Mouse (Mus musculus): Measurements from ENCODE around the gene Usp12. TPM values are rescaled to one million over a fixed set of nuclear protein-coding genes. Genes with fewer than 3 reads are reported as not detected.
A peak's percentile ranks its signal among the peaks of the same experiment; 100 is the strongest.

Gene Usp12
- polyA plus RNA-seq (2015; fragmentation: Nextera tagmentation; extraction: Ambion mirVana): 16.9 and 17.5 TPM in 2 replicates

DNA sequence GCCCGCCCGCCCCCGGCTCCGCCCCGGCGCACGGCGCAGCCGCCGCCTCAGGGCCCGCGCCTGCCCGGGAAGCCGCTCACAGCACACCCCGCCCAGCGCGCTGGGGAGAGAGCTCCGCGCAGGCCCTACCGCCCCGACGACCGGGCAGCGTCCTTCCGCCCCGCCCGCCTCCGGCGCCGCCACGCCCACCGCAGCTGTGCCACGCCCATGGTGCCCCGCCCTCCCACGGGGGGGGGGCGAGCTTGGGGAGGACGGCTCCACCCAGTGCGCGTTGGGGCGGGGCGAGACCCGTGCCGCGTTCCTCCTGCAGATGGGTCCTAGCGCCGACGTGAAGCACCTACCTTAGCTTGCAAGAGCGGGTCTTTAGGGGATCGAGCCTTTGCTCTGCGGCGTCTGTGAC, at the start of gene Usp12:
Usp12 (minus strand) TSS at position 154 of the 400 bp plus-strand sequence.
- Histone ChIP-seq H3K9ac (replicated peaks; ENCODE audit: low read depth, low read length) (peak within 1 kb of the TSS; percentile 92), H3K9me3 (ENCODE audit: control insufficient read depth, low read length) (no peaks in the 10 kb centered on the region), H3K27ac (ENCODE audit: low read length) (peak within 1 kb of the TSS; percentile 86), H3K4me1 (replicated peaks; ENCODE audit: control insufficient read depth, insufficient read depth, low read length) (peaks cover 28% of the 10 kb centered on the region), H3K27me3 (replicated peaks; ENCODE audit: control insufficient read depth, insufficient read depth, low read length) (no peaks in the 10 kb centered on the region), H3K4me2 (ENCODE audit: low read length) (peak within 1 kb of the TSS; percentile 75), H3K4me3 (replicated peaks; ENCODE audit: low read length) (peak within 1 kb of the TSS; percentile 96), H3K36me3 (ENCODE audit: control insufficient read depth, insufficient read depth) (no peaks in the 10 kb centered on the region)
- WGBS: under 1% methylated on average over 31 of the region's 51 CpGs
- ATAC-seq: peak; percentile 97

DNA sequence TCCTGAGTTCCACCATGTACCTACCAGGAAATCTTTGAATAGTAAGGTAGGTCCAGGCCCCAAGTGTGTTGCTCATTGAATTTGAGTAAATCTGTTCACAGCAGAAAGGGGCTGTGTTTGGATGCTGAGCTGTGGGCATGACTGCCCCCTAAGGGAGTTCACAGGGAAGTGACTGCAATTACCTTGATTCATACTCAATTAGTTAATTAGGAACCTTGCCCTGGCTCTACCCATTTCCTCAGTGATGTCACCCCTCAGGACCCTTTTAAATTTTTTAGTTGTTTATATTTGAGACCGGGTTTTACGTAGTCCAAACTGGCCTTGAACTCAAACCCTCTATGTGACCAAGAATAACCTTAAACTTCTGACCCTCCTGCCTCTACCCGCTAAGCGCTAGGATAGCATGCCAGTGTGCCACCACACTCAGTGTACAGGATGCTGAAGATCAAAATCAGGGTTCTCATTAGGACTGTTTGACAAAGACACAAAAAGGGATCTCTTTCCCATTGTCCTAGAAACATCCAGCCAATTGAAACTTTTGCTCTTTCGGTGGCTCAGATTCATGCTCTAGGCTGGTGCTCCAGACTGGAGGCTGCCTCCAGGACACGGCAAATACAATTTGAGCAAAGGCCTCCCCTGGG, 49.6 kb upstream of the Usp12 start:
- H3K9me3 ChIP-seq (ENCODE audit: control insufficient read depth, low read length): no peaks in the 10 kb centered on the region
- H3K9ac ChIP-seq (replicated peaks; ENCODE audit: low read depth, low read length): peak overlapping the region; percentile 77
- H3K4me2 ChIP-seq (ENCODE audit: low read length): peak overlapping the region; percentile 98
- WGBS: 5% methylated on average over 6 of the region's 6 CpGs
- ATAC-seq: peak; percentile 54
- peaks cover 9% of the 10 kb centered on the region for H3K4me1 ChIP-seq (replicated peaks; ENCODE audit: control insufficient read depth, insufficient read depth, low read length)
- H3K36me3 ChIP-seq (ENCODE audit: control insufficient read depth, insufficient read depth): no peaks in the 10 kb centered on the region
- H3K27ac ChIP-seq (ENCODE audit: low read length): peak overlapping the region; percentile 64; the same call in 1 of the 2 replicates
- H3K27me3 ChIP-seq (replicated peaks; ENCODE audit: control insufficient read depth, insufficient read depth, low read length): no peaks in the 10 kb centered on the region
- H3K4me3 ChIP-seq (replicated peaks; ENCODE audit: low read length): peak overlapping the region; percentile 77

DNA sequence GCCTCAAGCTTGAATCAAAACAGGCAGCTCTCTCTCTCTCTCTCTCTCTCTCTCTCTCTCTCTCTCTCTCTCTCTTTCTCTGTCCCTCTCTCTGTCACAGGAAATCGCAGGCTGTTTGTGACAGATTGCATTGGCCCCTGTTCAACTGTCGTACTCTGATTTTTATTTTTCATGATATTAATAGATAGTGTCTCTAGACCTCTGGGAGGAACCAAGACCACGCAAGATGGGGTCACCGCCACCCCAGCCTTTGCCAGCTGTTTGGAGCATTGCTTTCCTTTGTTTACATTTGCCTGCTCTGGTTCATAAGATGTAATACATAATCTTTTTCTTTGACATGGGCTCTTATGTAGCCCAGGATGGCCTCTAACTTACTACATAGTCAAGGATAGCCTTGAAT, 47.2 kb upstream of the Usp12 start:
- Histone ChIP-seq H3K4me3 (replicated peaks; ENCODE audit: low read length) (no peak overlapping the region), H3K27ac (ENCODE audit: low read length) (no peak overlapping the region), H3K4me1 (replicated peaks; ENCODE audit: control insufficient read depth, insufficient read depth, low read length) (peaks cover 9% of the 10 kb centered on the region), H3K27me3 (replicated peaks; ENCODE audit: control insufficient read depth, insufficient read depth, low read length) (no peaks in the 10 kb centered on the region), H3K9ac (replicated peaks; ENCODE audit: low read depth, low read length) (no peak overlapping the region), H3K36me3 (ENCODE audit: control insufficient read depth, insufficient read depth) (peaks cover 3% of the 10 kb centered on the region), H3K4me2 (ENCODE audit: low read length) (no peak overlapping the region), H3K9me3 (ENCODE audit: control insufficient read depth, low read length) (no peaks in the 10 kb centered on the region)
- WGBS: 89% methylated on average over 4 of the region's 4 CpGs
- no peak for ATAC-seq

DNA sequence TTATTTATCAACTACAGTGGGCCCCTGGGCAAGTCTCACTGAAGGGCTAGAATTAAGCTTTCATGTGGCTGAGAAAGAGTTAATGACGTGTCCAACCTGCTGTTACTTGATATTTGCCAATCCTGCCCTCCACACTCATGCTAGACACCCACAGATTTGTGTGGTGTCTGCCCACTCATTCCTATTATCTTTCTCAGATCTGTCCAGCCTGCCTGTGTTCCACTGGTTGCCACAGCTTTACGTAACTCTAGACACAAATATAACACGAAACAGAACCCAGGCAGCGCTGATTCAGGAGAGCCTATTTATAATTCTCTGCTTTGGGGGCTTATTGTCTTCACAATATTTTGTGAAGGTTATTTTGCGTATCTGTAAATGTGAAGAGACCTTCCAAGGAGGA, 46.5 kb upstream of the Usp12 start:
- Histone ChIP-seq H3K4me3 (replicated peaks; ENCODE audit: low read length) (no peak overlapping the region), H3K4me2 (ENCODE audit: low read length) (no peak overlapping the region), H3K36me3 (ENCODE audit: control insufficient read depth, insufficient read depth) (peaks cover 10% of the 10 kb centered on the region), H3K9ac (replicated peaks; ENCODE audit: low read depth, low read length) (no peak overlapping the region), H3K27ac (ENCODE audit: low read length) (no peak overlapping the region), H3K4me1 (replicated peaks; ENCODE audit: control insufficient read depth, insufficient read depth, low read length) (peaks cover 9% of the 10 kb centered on the region), H3K27me3 (replicated peaks; ENCODE audit: control insufficient read depth, insufficient read depth, low read length) (no peaks in the 10 kb centered on the region), H3K9me3 (ENCODE audit: control insufficient read depth, low read length) (no peaks in the 10 kb centered on the region)
- no peak for ATAC-seq
- 92% methylated on average over 5 of the region's 5 CpGs for WGBS

DNA sequence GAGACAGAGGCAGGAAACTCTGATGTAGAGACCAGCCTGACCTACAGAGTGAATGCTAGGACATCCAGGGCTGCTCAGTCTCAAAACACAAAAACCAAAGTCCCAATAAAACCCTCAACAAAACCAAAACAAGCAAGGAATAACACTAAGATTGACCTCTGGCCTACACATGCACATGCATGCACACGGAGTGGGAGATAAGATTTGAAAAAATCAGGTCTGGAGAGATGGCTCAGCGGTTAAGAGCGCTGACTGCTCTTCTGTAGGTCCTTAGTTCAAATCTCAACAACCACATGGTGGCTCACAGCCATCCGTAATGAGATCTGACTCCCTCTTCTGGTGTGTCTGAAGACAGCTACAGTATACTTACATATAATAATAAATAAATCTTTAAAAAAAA, 45.6 kb upstream of the Usp12 start:
- H3K27me3 ChIP-seq (replicated peaks; ENCODE audit: control insufficient read depth, insufficient read depth, low read length): no peaks in the 10 kb centered on the region
- 0 out of 2 replicates have a peak, but pooled peaks cover 3% of the 10 kb centered on the region for H3K4me1 ChIP-seq (replicated peaks; ENCODE audit: control insufficient read depth, insufficient read depth, low read length)
- no peak overlapping the region for H3K9ac ChIP-seq (replicated peaks; ENCODE audit: low read depth, low read length)
- H3K4me3 ChIP-seq (replicated peaks; ENCODE audit: low read length): no peak overlapping the region
- no peak for ATAC-seq
- peaks cover 14% of the 10 kb centered on the region for H3K36me3 ChIP-seq (ENCODE audit: control insufficient read depth, insufficient read depth)
- WGBS: 88% methylated on average over 4 of the region's 4 CpGs
- H3K27ac ChIP-seq (ENCODE audit: low read length): no peak overlapping the region
- no peak overlapping the region for H3K4me2 ChIP-seq (ENCODE audit: low read length)
- H3K9me3 ChIP-seq (ENCODE audit: control insufficient read depth, low read length): no peaks in the 10 kb centered on the region

DNA sequence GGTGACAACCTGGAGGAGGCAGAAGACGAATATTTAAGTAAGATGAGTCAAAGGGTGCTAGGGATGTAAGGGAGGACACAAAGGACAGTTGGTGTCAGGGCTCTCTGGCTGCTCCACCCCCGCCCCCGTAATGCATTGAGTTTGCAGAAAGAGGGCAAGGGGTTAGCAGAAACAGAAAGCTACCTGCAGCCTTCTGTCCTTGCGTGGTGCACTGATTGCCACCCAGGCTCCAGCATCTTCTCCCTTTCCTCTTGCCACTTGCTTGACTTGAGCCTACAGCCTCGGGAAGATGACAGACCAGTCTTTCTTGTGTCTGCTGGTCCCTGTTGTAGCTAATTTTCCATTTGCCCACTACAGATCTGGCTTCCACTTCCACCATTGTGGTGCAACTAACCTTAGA, 45.0 kb upstream of the Usp12 start:
- H3K9ac ChIP-seq (replicated peaks; ENCODE audit: low read depth, low read length): no peak overlapping the region
- peaks cover 3% of the 10 kb centered on the region; the same call in 1 of the 2 replicates for H3K4me1 ChIP-seq (replicated peaks; ENCODE audit: control insufficient read depth, insufficient read depth, low read length)
- H3K4me2 ChIP-seq (ENCODE audit: low read length): no peak overlapping the region
- no peak overlapping the region for H3K4me3 ChIP-seq (replicated peaks; ENCODE audit: low read length)
- H3K9me3 ChIP-seq (ENCODE audit: control insufficient read depth, low read length): no peaks in the 10 kb centered on the region
- 62% methylated on average over 5 of the region's 5 CpGs for WGBS
- no peak overlapping the region for H3K27ac ChIP-seq (ENCODE audit: low read length)
- ATAC-seq: no peak
- peaks cover 20% of the 10 kb centered on the region for H3K36me3 ChIP-seq (ENCODE audit: control insufficient read depth, insufficient read depth)
- H3K27me3 ChIP-seq (replicated peaks; ENCODE audit: control insufficient read depth, insufficient read depth, low read length): no peaks in the 10 kb centered on the region

DNA sequence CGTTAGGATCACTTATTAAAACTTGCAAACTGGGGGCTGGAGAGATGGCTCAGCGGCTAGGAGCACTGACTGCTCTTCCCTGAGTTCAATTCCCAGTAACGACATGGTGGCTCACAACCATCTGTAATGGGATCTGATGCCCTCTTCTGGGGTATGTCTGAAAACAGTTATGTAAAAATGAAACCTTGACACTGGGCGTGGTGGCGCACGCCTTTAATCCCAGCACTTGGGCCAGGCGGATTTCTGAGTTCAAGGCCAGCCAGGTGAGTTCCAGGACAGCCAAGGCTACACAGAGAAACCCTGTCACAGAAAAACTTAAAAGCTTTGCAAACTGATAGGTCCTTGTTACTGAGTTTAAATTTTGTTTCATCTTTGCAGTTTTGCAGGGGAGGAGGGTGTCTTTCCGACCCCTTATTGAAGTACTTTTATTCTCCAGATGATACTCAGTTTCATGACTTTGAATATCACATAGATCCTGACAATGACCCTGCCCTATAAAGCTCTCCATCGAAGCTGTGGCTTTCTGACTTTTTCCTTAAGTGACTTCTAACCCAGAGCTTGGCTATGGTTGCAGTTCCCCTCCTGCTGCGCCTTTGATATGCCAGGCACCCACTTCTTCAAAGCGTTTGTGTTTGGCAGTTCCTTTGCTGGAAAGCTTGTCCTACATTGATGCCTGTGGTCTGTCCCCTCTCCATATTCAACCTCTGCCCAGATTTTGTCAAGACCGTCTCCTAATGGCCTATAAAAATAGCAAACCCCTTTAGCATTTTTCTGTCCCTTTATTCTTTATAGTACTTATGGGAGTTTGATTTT, 44.2 kb upstream of the Usp12 start:
- Histone ChIP-seq H3K9me3 (ENCODE audit: control insufficient read depth, low read length) (no peaks in the 10 kb centered on the region), H3K36me3 (ENCODE audit: control insufficient read depth, insufficient read depth) (peaks cover 21% of the 10 kb centered on the region), H3K27me3 (replicated peaks; ENCODE audit: control insufficient read depth, insufficient read depth, low read length) (no peaks in the 10 kb centered on the region), H3K4me1 (replicated peaks; ENCODE audit: control insufficient read depth, insufficient read depth, low read length) (peaks cover 6% of the 10 kb centered on the region), H3K9ac (replicated peaks; ENCODE audit: low read depth, low read length) (no peak overlapping the region), H3K4me3 (replicated peaks; ENCODE audit: low read length) (no peak overlapping the region), H3K4me2 (ENCODE audit: low read length) (no peak overlapping the region), H3K27ac (ENCODE audit: low read length) (no peak overlapping the region)
- ATAC-seq: no peak
- WGBS: 60% methylated on average over 12 of the region's 12 CpGs

DNA sequence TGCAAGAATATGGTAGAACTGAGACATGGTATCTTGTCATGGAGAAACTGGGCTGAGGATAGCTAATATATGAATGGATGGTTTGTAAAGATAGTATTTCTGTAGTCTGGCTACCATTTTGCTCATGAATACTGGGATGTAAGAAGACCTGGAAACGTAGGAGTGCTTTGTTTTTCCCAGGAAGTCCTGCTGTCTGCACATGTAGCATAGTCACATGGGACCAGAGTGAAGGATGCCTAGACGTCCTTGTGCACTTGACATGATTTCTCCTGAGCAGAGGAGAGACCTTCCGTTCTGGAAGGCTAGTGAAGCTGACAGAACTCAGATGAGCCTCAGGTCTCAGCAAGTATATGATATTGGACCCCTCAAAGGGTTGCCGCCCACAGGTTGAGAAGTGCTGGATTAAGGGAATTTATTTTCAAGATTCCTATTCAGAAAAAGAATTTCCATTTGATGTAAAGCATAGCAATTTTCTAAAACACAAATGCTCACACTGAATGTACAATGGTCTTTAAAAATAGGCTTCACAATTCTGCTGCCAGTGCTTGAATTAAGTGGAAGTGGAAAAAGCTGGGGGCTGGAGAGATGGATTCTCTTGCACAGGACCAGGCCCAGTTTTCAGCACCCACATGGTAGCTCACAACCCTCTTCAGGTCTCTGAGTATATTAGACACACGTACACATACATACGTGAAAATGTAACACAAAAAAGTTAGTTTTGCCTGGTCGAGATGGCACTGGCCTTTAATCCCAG, 43.3 kb upstream of the Usp12 start:
- H3K4me3 ChIP-seq (replicated peaks; ENCODE audit: low read length): no peak overlapping the region
- H3K9me3 ChIP-seq (ENCODE audit: control insufficient read depth, low read length): no peaks in the 10 kb centered on the region
- H3K36me3 ChIP-seq (ENCODE audit: control insufficient read depth, insufficient read depth): peaks cover 21% of the 10 kb centered on the region
- no peaks in the 10 kb centered on the region for H3K27me3 ChIP-seq (replicated peaks; ENCODE audit: control insufficient read depth, insufficient read depth, low read length)
- no peak overlapping the region for H3K4me2 ChIP-seq (ENCODE audit: low read length)
- no peak for ATAC-seq
- no peak overlapping the region for H3K27ac ChIP-seq (ENCODE audit: low read length)
- 69% methylated on average over 7 of the region's 7 CpGs for WGBS
- H3K4me1 ChIP-seq (replicated peaks; ENCODE audit: control insufficient read depth, insufficient read depth, low read length): peaks cover 12% of the 10 kb centered on the region
- no peak overlapping the region for H3K9ac ChIP-seq (replicated peaks; ENCODE audit: low read depth, low read length)

DNA sequence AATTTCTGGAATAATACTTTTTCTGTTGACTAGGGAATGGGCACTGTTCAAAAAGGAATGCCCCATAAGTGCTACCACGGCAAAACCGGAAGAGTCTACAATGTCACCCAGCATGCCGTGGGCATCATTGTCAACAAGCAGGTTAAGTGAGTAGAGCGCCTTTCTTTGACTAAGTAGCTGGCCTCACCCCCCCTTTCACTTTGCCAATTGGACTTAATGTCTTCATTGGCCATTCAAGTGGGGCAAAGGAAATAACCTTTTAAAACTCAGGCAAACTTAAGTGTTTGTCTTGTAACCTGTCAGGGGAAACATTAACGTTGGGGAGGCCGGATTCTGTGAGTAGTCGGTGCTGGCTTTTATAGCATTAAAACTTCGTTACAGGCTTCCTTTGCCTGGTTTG, 40.2 kb upstream of the Usp12 start:
- ATAC-seq: no peak
- peaks cover 18% of the 10 kb centered on the region for H3K4me1 ChIP-seq (replicated peaks; ENCODE audit: control insufficient read depth, insufficient read depth, low read length)
- 89% methylated on average over 8 of the region's 8 CpGs for WGBS
- no peak overlapping the region for H3K4me3 ChIP-seq (replicated peaks; ENCODE audit: low read length)
- peaks cover 21% of the 10 kb centered on the region for H3K36me3 ChIP-seq (ENCODE audit: control insufficient read depth, insufficient read depth)
- H3K9me3 ChIP-seq (ENCODE audit: control insufficient read depth, low read length): no peaks in the 10 kb centered on the region
- no peak overlapping the region for H3K4me2 ChIP-seq (ENCODE audit: low read length)
- no peak overlapping the region for H3K27ac ChIP-seq (ENCODE audit: low read length)
- H3K27me3 ChIP-seq (replicated peaks; ENCODE audit: control insufficient read depth, insufficient read depth, low read length): no peaks in the 10 kb centered on the region
- H3K9ac ChIP-seq (replicated peaks; ENCODE audit: low read depth, low read length): no peak overlapping the region

Measured in forebrain, embryonic 16.5 days (tissue).